Mouse (Mus musculus): ENCODE results near the gene Gne. TPM values are rescaled to one million over a fixed set of nuclear protein-coding genes. Genes with fewer than 3 reads are reported as not detected.

The Gne gene
- total RNA-seq (2023): 50.4 to 56.9 TPM (median 53.5 TPM) in 4 replicates

GRCm38 (mm10) chr4:44083945-44084344, at the start of gene Gne:
Gene Gne (minus strand): TSS chr4:44084177.

GRCm38 (mm10) chr4:44004126-44004525, 79.9 kb downstream of the Gne start, which contains the start of gene Clta:
Gene Clta (plus strand): TSS chr4:44004452.

Other genes starting within 250 kb of the Gne start
- not detected in 4 replicates for gene Olfr157, start 244.0 kb downstream of the Gne start, total RNA-seq (2023)
- gene Olfr155, start 232.6 kb downstream of the Gne start, total RNA-seq (2023): not detected in 4 replicates
- gene Reck, start 208.6 kb downstream of the Gne start, total RNA-seq (2023): 0.55 to 0.88 TPM (median 0.66 TPM) in 4 replicates
- gene Glipr2, start 126.8 kb downstream of the Gne start, total RNA-seq (2023): 12.1 to 14.5 TPM (median 14.1 TPM) in 4 replicates
- gene Ccin, start 100.7 kb downstream of the Gne start, total RNA-seq (2023): 0.28 to 1.3 TPM (median 0.48 TPM) in 4 replicates
- 184 to 199 TPM (median 196 TPM) in 4 replicates for gene Clta, start 79.7 kb downstream of the Gne start, total RNA-seq (2023)
- gene Rnf38, start 149.6 kb upstream of the Gne start, total RNA-seq (2023): 93.4 to 106 TPM (median 103 TPM) in 4 replicates
- 0.24 to 1.2 TPM (median 0.61 TPM) in 4 replicates for gene Melk, start 216.7 kb upstream of the Gne start, total RNA-seq (2023)

Data from B cell, adult 62 days (primary cell).